Mouse (Mus musculus) cerebellum, adult (tissue): ENCODE results near the gene Plpp6.
A peak's percentile ranks its signal among the peaks of the same experiment; 100 is the strongest.

Experiments
- ATAC-seq: cut with Nextera tagmentation; 2 replicates; pipeline ENCODE4 v1.9.2; 2017; ENCODE audit warnings: mild to moderate bottlenecking, moderate library complexity, mixed read lengths; ENCODE audit not compliant: insufficient number of reproducible peaks, low FRiP score, low TSS enrichment

The Plpp6 gene

GRCm38 (mm10) chr19:28963842-28964551, at the start of gene Plpp6:
Gene Plpp6 (plus strand): TSS chr19:28963953.
- peak; percentile 97 for ATAC-seq

DNA sequence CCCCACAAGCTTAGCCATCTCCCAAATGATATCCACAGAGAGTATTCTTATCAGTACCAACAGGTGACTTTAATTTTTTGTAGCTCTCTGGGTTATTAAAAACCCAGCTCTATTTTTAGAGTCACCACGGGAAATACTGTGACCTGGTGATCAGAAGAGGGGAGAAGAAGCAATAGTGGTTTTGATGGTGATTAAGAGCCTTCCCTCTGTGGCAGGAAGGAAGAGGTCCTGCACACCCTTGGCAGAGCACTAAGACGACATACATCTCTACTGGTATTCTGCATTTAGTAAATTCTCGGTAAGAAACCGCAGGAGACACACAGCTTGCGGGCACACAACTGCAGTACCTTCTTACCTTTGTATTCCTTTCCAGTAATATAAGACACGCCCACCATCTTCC, 49.2 kb upstream of the Plpp6 start:
- no peak for ATAC-seq

GRCm38 (mm10) chr19:28915602-28916250, 48.0 kb upstream of the Plpp6 start:
- no peak for ATAC-seq

DNA sequence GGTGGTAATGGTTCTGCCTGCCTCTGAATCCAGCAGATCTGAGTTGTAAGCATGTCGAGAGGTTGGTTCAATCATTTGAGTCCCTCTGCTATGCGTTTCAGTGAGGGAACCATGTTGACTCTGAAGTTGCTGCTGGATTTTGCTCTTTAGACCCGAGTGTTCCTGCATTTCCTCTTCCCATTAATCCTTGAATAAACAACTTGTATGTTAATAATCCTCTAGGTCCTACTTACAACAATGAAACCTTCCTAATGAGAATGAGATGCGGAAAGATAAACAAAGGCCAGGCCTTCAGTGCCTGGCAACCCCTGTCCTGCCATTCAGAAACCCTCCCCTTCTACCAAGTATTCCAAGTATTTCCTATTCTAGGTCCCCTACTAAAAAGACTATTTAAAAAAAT, 47.3 kb upstream of the Plpp6 start:
- no peak for ATAC-seq

- no peak for ATAC-seq
Observed at GRCm38 (mm10) chr19:28917839-28918238, 45.9 kb upstream of the Plpp6 start.

DNA sequence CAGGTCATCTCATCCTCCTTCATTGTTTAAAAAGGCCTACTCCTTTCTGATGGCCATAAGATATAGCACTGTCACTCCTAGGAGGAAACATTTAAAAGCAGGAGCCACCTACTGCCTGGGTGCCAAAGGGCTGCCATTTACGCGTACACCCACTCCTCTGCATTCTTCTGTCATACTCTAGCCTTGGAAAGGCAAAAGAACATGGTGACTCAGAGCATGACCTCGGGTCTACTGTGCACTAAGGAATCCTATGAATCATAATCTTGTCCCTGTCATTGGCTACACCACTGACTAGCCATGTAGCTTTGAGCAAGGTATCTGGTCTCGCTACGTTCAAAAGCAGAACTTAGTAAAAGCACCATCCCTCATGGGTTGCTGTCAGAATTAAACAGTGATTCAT, 37.4 kb upstream of the Plpp6 start:
- no peak for ATAC-seq

DNA sequence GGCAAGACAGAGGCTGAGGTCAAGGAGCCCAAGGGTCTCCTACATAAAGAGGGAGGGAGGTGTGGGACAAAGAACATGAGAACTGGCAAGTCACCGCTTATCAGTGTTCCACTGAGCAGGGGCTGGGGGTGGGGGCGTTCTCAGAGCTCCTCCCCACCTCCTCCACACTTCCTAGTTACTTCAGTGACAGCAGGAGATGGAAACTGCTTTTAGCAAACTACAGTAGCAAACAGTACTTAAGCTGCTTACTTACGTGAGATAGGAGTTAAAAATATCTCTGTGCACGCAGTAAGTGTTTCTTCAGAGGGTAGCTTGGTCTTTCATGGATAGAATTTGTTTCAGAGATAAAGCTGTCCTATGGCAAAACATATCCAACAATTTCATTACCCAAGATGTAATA, 36.4 kb upstream of the Plpp6 start:
- no peak for ATAC-seq

- ATAC-seq = no peak
Observed at GRCm38 (mm10) chr19:28929034-28929433, 34.7 kb upstream of the Plpp6 start.

GRCm38 (mm10) chr19:28934897-28935296, 28.9 kb upstream of the Plpp6 start:
- ATAC-seq = no peak

DNA sequence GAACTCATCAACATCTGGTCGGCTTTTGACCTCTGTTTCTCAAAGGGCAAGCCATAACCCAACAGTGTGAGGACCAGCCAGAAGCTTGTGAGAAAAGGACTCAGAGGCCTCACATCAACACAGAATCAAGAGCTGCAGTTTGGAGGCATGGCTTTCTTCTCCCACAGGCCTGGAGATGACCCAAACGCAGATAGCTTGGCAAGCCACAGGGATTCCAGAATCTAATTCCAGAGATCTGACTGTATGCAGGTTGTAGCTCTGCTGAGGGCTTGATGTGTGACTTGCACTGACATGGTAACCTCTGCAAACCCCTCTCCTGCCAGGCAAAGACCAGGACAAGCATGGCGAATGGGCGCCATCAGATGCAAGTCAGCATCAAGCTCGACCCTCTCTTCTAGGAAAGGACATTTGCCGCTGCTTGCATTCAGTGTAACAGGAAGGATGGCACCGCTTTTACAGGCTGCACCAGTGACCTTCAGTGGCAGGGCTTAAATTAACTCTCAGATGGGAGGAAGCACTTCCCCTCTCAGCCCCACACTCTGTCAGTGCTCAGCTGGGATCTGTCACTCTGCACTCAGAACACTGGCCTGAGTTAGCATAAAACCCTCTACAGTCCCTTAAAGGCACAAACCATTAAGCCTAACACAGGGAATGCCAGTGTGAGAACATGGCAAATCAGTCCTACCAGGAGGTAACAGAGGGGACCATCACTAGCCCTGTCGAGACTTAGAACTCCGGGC, 23.4 kb upstream of the Plpp6 start:
- no peak for ATAC-seq

- no peak for ATAC-seq
Observed at GRCm38 (mm10) chr19:28941271-28941670, 22.5 kb upstream of the Plpp6 start.

DNA sequence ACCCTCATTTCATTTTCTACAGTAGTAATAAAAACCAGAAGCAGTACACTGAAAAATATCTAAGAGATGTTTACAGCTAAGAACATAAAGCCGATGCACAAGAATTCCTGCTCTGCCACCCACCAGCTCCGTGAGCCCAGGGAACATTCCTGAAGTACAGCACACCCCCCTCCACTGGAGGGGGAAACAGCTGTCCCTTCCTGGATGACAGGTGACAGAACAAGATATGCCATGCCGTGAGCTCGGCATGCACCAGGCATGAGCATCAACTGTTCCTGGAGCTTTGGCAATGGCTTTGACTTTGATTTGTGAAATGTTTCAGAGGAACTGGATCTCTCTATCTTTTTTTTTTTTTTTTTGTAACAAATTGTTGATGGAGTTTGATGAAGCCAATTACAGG, 17.0 kb upstream of the Plpp6 start:
- no peak for ATAC-seq

- no peak for ATAC-seq
Observed at GRCm38 (mm10) chr19:28947311-28947710, 16.4 kb upstream of the Plpp6 start.

DNA sequence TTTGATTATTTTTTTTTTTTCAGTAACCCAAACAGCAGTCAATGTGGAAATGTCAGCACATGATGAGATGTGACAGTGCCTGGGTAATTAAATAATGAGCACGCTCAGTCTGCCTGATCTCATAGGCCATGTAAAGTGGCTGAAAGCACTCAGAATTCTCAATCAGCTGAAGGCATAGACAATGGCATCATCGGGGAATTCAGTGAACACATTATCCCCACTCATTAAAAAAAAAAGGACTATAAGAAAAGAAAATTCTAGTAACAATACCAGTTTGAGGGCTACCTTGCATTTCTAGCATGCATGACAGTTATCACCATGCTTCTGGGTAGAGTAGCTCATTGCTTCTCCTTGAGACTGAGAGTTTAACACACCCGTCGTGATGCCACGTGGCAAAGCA, 12.5 kb upstream of the Plpp6 start:
- no peak for ATAC-seq

DNA sequence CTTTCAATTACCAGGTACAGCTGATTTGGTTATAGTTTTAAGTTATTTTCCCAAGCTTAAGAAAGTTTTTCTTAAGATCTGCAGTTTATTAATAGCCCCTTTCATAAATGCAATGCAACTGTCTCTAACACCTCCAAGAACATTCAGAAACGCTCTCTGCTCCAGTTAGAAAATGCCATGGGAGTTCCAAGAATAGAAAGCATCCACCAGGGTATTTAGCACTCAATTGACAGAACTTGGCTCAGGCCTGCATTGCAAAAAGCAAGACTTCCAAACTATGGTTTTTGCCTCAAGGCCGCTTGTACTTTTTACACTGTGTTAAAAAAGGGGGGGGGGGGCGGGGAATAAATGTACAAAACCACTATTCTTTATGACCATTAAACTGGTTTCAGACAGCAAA, 640 bp upstream of the Plpp6 start:
- ATAC-seq = no peak

- no peak for ATAC-seq
Observed at GRCm38 (mm10) chr19:28963513-28963841, 276 bp upstream of the Plpp6 start.

- ATAC-seq = peak; percentile 16; the same call in 1 of the 2 replicates
Observed at GRCm38 (mm10) chr19:28964552-28964903, 775 bp downstream of the Plpp6 start.

DNA sequence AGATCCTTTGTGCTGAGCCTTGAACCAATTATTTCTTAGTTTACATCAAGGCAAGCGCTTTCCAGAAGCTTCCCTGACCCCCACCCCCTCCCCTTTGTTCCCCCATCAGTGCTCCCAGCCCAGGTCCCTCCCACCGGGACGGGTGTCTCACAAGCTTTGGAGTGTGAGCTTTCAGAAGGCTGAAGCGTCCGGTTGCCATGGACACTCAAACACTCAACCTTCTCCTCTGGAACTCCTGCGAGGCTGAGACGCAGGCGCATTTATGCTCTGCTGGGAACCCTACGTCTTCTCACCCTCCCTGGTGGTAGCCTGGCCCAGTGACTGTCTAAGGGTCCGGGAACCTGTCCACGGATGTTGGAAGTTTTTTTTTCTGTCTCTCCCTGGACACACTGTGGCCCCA, 3.9 kb downstream of the Plpp6 start, which contains the start of gene 4430402I18Rik:
TSS of gene 4430402I18Rik (minus strand) at position 149 of the 400 bp plus-strand sequence.
- ATAC-seq = no peak

DNA sequence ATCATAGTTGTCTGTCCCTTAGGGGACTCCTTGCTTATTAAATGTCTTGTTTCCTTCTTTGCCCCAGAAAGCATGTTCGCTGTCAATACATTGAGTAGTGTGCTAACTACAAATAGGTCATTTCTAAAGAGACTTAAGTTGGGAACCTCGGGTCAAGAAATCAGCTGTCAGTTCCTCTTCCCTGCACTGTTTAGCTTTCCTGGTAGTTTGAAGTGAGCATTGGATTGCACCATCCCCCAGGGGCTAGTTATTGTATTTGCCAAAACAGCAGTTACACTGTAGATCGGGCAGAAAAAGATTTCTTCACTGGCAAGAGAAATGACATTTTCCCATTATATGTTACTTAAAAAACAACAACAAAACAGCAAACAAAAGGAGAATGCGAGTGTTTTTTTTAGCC, 4.4 kb downstream of the Plpp6 start:
- ATAC-seq = no peak

- ATAC-seq = no peak
Observed at GRCm38 (mm10) chr19:28969231-28969630, 5.5 kb downstream of the Plpp6 start.

DNA sequence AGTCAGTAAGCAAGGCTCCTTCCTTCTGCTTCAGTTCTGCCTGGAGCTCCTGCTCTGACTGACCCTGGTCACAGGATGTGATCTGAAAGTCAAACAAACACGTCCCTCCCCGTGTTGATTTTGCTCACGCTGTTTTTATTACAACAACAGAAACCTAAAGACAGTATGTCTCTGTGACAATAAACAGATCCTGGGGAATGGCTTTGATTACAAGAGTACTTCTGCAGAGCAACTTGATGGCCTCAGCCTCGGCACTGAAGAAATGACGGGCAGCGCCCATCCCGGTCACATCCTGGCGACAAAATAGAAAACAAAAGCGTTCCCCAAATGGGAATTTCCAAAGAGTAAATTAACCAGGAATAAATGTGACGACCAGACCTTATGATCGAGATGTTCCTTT, 6.5 kb downstream of the Plpp6 start:
- ATAC-seq = no peak
